Mouse (Mus musculus) ovary, postnatal 10 days (tissue): ENCODE measurements at regions not wholly inside any gene's neighbourhood (a gene's known extent, or its start where the extent isn't known, plus 50 kb on each side); places are given as distances from the start of the nearest gene placed in this dataset.

Experiments used
- DNase-seq: peaks from one replicate; pipeline ENCODE4 v3.0.0; 2022; ENCODE audit warnings: low spot score

DNA sequence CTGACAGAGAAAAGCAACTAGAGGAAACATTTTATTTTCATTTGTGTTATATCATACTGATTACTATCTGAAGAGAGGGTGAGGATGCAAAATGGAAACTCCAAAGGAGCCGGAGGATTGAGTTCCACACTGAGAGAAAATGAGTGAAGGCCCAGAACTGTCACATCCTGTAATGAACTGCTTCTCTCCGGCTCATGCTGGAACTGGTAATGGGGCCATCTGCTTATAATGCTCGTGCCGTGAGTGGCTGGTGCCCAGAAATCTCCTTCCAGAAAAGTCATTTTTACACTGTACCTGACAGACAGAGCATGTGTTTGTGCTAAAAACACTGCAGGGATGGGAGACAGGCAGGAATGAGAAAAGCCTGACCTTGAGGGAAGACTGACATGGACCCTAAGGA, 483.5 kb upstream of the Pkdcc start:
- no peak for DNase-seq

DNA sequence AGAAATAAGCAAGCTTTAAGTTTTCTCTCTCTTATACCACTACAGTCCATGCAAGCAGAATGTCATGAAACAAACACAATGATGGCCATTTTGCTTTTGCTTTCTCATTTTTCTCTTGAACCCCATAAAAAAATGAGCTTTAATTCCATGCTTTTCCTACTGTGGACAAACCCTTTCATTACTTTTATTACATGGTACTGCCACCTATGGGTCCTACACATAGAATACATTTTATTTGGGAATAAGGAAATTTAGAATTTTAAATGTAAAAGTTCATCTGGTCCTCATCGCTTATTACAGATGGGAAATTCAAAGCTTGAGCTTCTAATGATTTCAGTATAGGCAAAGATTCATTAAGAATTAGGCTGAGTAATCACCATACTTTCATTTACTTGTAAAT, 472.6 kb upstream of the Pkdcc start:
- no peak for DNase-seq

GRCm38 (mm10) chr17:82757400-82757799, 457.7 kb upstream of the Pkdcc start:
- no peak for DNase-seq

- no peak for DNase-seq
Measured at GRCm38 (mm10) chr17:82779096-82779495, 436.0 kb upstream of the Pkdcc start.

DNA sequence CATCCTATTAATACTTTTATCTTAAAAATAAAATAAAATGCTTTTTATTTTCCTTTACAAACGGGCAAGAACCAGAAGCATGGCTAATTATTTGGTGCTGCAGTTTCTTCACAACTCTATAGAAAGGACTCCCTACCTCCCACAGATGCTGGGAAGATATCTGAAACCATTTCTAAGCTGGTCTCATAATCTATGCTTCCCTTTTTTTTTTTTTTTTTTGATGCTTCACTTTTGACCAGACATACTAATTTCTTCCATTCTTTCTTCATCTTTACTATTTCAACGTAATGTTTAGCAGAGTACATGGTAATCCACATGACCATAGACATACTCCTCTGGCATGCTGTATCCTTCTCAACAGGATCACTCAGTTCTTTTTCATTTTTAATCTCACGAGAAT, 393.0 kb upstream of the Pkdcc start:
- no peak for DNase-seq

GRCm38 (mm10) chr17:82824057-82824456, 391.0 kb upstream of the Pkdcc start:
- DNase-seq, result no peak

DNA sequence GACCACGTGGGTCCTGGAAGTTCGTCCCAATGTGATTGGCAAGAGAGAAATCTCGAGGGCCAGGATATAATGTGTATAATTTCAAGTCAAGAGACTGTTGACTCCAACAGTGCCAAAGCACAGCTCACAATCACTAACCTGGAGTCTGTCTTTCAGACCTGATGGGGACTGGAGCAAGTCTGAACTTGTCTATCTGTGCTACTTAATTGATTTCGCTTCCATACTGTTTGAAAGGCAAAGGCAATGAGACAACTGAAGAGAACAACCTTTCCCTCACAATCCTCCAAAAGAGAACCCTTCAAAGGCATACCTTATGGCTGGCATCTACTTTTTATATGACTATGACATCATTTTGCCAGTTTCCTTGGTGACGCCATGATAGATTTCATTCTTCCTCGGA, 390.5 kb upstream of the Pkdcc start:
- DNase-seq, result no peak

DNA sequence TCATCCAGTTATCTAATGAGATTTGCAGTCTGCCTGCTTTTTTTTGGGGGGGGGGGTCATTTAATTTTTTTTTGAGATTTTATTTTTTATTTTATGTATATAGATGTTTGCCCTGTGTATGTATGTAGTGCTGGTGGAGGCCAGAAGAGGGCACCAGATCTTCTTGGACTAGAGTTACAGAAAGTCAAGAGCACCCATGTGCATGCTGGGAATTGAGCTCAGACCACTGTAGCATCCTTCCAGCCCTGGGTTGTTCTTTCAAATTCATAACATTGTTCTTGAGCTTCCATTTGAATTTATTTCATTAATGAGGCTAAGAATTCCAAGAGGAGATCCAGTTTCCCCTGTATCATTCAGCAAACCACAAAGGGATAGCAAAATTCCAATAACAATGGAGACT, 387.9 kb upstream of the Pkdcc start:
- no peak for DNase-seq

DNA sequence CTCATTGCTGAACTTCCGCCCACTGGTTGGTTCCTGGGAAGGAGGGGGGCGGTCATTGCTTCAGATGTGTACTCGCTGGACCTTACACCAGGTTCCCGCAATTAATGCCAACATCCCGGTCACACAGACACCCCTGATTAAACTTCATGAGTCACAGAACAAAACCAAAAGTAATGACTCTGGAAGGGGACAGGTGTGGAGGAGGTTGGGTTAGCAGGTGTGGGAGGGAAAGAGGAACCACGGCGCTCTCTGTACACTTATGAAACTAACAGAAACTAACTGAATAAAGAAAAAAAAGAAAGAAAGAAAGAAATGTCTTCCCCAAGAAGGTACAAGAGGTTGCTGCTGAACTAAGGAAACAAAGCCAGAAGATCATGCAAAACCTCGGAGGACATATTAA, 387.3 kb upstream of the Pkdcc start:
- no peak for DNase-seq

DNA sequence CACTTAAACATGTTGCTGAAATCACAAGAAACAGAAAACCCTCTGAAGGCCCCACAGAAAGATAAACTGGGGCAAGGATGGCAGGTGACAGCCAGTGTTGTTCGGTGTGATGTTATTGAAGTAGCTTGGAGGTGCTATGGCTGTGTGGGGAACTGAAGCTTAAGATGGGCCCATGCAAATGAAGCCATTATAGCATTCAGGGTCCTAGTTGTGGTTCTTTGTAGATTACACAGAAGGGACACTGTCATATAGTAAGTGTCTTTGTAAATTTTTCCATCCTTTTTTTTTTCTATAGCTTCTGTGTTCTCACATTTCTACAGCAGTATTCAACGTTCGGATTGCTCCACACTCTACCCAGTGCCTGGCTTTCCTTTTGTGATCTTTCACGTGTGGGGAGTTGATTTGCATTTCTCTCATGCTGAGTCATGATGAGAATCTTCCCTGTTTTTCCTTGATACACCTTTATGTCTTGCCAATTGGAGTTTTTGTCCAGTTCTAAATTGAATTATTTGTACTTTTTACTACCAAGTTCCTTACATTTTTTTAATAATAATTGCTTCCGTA, 386.6 kb upstream of the Pkdcc start:
- DNase-seq, result no peak

GRCm38 (mm10) chr17:82829415-82829814, 385.7 kb upstream of the Pkdcc start:
- DNase-seq, result no peak

- no peak for DNase-seq
Measured at GRCm38 (mm10) chr17:82834177-82834576, 380.9 kb upstream of the Pkdcc start.

GRCm38 (mm10) chr17:82836115-82836514, 379.0 kb upstream of the Pkdcc start:
- DNase-seq, result no peak

- DNase-seq, result no peak
Measured at GRCm38 (mm10) chr17:82846776-82847494, 368.2 kb upstream of the Pkdcc start.

GRCm38 (mm10) chr17:82857199-82858147, 357.6 kb upstream of the Pkdcc start:
- peak; percentile 52 for DNase-seq

- no peak for DNase-seq
Measured at GRCm38 (mm10) chr17:82860391-82860790, 354.7 kb upstream of the Pkdcc start.

DNA sequence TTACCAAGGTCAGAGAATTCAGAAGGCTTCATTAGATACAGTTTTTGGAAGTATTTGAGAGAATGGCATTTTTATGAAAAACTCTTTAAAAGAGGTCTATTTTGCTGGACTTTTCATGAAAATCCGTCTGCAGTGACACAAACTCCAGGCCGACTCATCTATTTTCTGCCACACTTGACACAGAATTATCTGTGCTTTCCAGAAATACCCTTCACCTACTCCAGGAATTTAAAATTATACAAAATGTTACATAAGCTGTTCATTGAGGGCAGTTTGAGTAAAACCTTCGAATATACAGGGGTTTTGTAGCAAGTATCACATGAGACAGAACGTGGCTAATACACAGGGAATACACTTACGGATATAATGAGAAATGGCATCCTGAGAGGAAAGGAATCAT, 354.1 kb upstream of the Pkdcc start:
- DNase-seq, result no peak

- no peak for DNase-seq
Measured at GRCm38 (mm10) chr17:82877131-82877530, 338.0 kb upstream of the Pkdcc start.

DNA sequence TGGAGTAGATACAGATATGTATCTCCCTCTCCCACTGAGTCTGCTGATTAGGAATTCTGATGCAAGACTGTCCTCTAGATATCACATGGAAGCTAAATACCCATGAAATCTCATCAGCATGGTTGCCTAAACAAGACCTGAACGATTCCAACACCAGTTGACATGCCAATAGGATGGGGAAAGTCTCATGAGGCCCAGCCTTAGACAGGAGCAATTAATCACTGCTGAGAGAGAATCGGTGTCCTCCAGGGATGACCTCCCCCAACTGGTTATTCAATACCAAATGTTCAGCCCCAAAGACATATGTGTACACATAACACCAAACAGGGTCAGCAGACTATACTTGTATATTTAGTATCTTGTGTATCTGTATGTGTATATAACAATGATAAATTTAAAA, 314.5 kb upstream of the Pkdcc start:
- no peak for DNase-seq

DNA sequence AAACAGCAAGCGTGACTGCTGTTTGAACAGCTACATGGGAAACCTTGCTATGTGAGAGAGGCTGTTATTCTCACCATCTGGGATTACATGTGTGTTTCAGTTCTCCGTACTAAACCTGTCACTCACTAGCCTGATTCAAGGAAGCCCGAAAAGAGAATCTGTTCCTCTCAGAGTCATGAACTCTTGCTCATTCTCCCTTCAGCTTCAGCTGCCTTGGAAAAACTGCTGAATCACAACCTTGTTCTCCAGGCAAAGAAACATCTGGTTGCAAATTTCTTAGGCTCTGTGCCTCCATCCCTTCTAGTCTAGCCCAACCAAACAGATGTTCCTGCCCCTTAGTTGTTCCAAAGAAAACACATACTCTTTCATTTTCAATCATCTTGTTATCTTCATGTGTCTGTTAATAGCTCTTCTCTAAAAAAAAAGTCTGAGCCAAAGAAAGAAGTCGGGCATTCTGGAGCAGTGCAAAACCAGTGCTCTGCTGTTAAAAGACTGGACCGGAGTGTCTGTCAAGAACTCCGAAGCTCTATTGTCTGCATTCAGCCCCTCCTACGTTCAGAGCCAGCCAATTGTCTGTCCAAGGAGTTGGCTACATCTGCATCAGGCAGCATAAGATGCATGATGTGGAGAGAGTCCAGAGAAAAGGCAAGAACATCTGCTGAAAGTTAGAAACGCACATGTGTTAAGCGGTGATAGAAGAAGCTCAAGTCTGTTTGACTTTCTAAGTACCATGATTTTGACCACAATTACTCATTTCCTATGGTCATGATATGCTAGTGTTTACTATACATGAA, 313.8 kb upstream of the Pkdcc start:
- no peak for DNase-seq

GRCm38 (mm10) chr17:82904961-82905360, 310.1 kb upstream of the Pkdcc start:
- no peak for DNase-seq

DNA sequence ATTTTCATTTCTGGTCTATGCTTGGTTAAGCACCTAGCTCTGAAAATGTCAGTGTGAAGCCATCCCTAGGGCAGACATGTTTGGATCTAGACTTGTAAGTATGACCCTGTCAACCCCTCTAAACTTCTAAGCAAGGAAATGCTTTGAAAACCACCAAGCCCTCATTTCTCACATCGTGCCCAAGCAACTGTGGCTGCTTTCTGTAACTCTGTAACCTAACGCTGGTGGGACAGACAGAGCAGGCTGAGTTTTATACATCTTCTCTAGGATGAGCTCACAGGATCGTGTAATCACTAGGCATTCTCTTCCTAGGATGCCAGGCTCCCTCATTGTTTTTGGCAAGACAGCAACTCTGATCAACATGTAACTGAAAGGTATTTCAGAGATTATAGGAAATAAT, 309.6 kb upstream of the Pkdcc start:
- DNase-seq, result no peak
